Mouse (Mus musculus) heart, postnatal 0 days (tissue): ENCODE measurements around the gene Cyp3a13.

Source experiments
- CTCF ChIP-seq: IDR thresholded peaks from 2 replicates; pipeline ENCODE4 v1.5.1; 2016; ENCODE audit warnings: antibody characterized with exemption, control low read depth, low read depth
- EP300 ChIP-seq: IDR thresholded peaks from 2 replicates; pipeline ENCODE4 v1.6.1; 2016; ENCODE audit warnings: antibody characterized with exemption, low read depth

DNA sequence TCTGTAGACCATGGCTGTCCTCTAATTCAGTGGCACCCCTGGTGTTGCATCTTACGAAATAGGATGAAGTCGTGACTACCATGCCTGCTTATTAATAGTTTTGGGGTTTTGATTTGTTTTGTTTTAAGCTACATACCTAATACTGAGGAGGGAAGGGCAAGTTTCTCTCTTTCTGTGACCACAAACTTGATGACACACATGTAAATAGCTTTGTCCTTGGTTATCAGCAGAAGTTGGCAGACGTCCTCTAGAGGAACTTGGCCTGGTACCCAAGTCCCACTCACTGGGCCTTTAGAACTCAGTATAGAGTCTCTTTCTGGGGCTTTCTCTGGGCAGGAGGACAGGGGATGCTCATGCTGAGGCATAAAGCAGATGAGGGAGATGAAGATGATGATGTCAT, 38.1 kb downstream of the Cyp3a13 start:
- TF ChIP-seq CTCF: no peak
- no peak for TF ChIP-seq EP300
